Mouse (Mus musculus) regulatory T cell (primary cell): ENCODE measurements around the gene Hp1bp3.

Experiments
- in situ Hi-C: fragments of 300-600 bp; cut with MboI, MseI; formaldehyde crosslinking; loops from one replicate; pipeline ENCODE4 v1.15.1; 2025; ENCODE audit warnings: high pct_unique_total_duplicates

Gene Hp1bp3

GRCm38 (mm10) chr4:138216200-138216890, at the start of gene Hp1bp3:
Gene Hp1bp3, plus strand, starts transcription at chr4:138216296.
- in situ Hi-C loops, result loop anchor here (5.0 kb wide), 1 partner anchor 976 kb away; the partner anchor contains the start of gene Capzb

- in situ Hi-C loops, result no loop called here
These were observed 49.6 kb upstream of the Hp1bp3 start for GRCm38 (mm10) chr4:138166519-138166918.

DNA sequence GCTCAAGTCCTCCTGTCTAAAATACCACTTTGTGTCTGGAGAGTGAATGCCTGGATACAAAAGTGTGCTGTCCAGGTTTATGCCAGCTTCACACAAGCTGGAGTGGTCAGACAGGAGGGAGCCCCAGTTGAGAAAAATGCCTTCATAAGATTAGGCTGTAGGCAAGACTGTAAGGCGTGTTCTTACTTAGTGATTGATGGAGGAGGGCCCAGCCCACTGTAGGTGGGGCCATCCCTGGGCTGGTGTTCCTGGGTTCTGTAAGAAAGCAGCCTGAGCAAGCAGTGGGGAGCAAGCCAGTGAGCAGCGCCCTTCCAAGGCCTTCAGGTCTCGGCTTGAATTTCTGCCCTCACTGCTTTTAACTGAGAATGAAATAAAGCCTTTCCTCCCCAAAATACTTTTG, 47.9 kb upstream of the Hp1bp3 start:
- in situ Hi-C loops, result no loop called here

DNA sequence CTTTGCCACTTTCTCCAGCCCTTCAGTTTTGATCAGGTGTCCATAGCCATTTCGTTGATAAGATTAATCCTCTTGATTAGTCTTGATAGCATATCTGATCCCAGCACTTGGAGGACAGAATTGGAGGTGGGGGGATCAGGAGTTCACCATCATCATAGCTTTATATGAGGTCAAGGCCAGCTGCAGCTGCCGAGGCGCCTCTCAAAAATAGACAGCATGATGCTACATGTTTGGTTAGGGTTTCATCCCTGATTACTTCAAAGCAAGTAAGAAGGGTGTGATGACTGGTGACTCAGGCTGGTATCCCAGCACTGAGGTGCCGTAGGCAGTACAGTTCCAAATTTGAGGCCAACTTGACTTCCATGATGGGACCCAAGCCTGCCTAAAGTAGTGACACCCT, 46.7 kb upstream of the Hp1bp3 start:
- in situ Hi-C loops, result no loop called here

DNA sequence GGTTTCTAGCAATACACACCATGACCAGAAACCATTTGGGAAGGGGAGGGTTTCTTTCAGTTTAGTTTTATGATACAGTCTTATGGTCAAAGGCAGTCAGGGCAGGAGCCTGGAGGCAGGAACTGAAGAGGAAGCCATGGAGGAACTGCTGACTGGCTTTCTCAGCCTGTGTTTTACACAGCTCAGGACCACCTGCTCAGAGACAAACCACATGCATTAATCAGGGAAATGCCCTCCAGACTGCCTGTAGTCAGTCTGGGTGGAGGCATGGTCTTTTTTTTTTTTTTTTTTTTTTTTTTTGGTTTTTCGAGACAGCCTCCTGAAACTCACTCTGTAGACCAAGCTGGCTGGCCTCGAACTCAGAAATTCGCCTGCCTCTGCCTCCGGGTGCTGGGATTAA, 43.4 kb upstream of the Hp1bp3 start:
- in situ Hi-C loops, result no loop called here

DNA sequence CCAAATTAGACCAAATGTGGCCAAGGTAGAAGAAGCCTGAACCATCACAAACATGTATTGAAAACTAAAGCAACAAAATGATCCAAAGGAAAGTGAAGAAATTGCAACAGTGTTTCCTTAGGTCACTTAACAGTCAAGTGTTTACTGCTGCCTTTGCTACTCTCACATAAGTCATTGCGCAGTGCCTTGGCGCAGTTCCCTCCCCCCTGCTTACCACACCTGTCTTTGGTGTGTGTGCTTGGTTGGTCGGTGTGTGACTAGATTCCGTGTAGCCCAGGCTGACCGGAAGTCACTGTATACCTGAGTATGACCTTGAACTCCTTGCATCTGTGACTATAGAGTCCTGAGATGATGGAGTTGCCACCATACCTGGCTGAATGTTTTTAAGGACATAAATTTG, 36.7 kb upstream of the Hp1bp3 start:
- in situ Hi-C loops, result no loop called here

GRCm38 (mm10) chr4:138180719-138181118, 35.4 kb upstream of the Hp1bp3 start:
- in situ Hi-C loops, result loop anchor here (10.0 kb wide), 1 partner anchor 1936 kb away; the partner anchor contains the start of gene Tcea3

DNA sequence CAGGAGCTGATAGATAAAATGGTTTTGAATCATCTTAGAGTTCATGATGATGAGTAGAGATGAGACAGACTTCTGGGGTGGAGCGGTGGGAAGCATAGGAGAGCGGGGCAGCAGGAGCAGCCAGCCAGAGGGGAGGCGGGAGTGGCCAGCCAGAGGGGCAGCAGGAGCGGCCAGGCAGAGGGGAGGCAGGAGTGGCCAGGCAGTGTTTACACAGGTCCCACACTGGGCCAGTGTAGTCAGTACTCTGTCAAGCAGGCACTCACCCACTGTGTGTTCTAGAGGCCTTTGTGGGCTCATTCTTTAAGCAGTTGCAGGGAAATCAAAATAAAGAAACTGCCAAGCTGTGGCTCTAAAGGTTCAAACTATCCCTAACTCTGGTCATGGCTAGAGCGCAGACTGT, 32.0 kb upstream of the Hp1bp3 start:
- in situ Hi-C loops, result loop anchor here (10.0 kb wide), 1 partner anchor 1939 kb away; the partner anchor contains the start of gene Tcea3

- in situ Hi-C loops, result loop anchor here (10.0 kb wide), 1 partner anchor 1940 kb away; the partner anchor contains the start of gene Tcea3
These were observed 31.5 kb upstream of the Hp1bp3 start for GRCm38 (mm10) chr4:138184573-138184981.

GRCm38 (mm10) chr4:138185961-138186360, 30.1 kb upstream of the Hp1bp3 start:
- in situ Hi-C loops, result loop anchor here (10.0 kb wide), 1 partner anchor 1941 kb away; the partner anchor contains the start of gene Tcea3

GRCm38 (mm10) chr4:138187995-138188394, 28.1 kb upstream of the Hp1bp3 start:
- in situ Hi-C loops, result loop anchor here (10.0 kb wide), 1 partner anchor 1943 kb away; the partner anchor contains the start of gene Tcea3

- in situ Hi-C loops, result no loop called here
These were observed 23.5 kb upstream of the Hp1bp3 start for GRCm38 (mm10) chr4:138192561-138192960.

- in situ Hi-C loops, result no loop called here
These were observed 15.3 kb upstream of the Hp1bp3 start for GRCm38 (mm10) chr4:138200769-138201168.

- in situ Hi-C loops, result no loop called here
These were observed 14.4 kb upstream of the Hp1bp3 start for GRCm38 (mm10) chr4:138201696-138202095.

GRCm38 (mm10) chr4:138210116-138210515, 6.0 kb upstream of the Hp1bp3 start:
- in situ Hi-C loops, result loop anchor here (5.0 kb wide), 1 partner anchor 878 kb away; no protein-coding TSS in a partner anchor

GRCm38 (mm10) chr4:138213861-138214260, 2.2 kb upstream of the Hp1bp3 start:
- in situ Hi-C loops, result loop anchor here (5.0 kb wide), 1 partner anchor 882 kb away; no protein-coding TSS in a partner anchor

- in situ Hi-C loops, result loop anchor here (5.0 kb wide), 1 partner anchor 977 kb away; the partner anchor contains the start of gene Capzb
These were observed 361 bp upstream of the Hp1bp3 start for GRCm38 (mm10) chr4:138215671-138216199.

DNA sequence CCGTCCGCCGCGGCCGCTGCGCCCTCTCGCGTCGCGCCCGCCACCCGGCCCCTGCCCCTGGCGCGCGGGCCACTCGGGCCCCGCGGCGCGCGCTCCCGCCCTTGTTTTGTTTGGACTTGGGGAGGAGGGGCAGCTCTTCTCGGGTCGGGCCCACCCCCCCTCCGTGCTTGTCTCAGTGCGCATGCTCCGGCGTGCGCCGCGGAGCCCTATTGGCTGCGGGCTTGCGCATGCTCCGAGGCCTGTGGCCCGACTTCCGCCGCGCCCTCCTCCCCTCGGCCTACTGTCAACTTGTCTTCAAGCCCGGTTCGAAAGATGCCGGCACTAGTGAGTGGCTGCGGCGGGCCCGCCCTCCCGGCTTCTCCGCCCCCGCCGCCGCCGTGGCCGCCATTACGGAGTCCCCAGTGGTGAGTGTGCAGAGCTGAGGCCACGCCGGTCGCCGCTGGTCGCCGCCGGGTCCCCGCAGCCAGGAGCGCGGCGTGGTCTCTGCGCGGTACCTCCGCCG, 846 bp downstream of the Hp1bp3 start:
- in situ Hi-C loops, result loop anchor here (5.0 kb wide), 1 partner anchor 975 kb away; the partner anchor contains the start of gene Capzb

- in situ Hi-C loops, result loop anchor here (5.0 kb wide), 1 partner anchor 975 kb away; the partner anchor contains the start of gene Capzb
These were observed 1.3 kb downstream of the Hp1bp3 start for GRCm38 (mm10) chr4:138217441-138217840.

GRCm38 (mm10) chr4:138217951-138218685, 2.0 kb downstream of the Hp1bp3 start:
- in situ Hi-C loops, result loop anchor here (5.0 kb wide), 1 partner anchor 974 kb away; the partner anchor contains the start of gene Capzb

DNA sequence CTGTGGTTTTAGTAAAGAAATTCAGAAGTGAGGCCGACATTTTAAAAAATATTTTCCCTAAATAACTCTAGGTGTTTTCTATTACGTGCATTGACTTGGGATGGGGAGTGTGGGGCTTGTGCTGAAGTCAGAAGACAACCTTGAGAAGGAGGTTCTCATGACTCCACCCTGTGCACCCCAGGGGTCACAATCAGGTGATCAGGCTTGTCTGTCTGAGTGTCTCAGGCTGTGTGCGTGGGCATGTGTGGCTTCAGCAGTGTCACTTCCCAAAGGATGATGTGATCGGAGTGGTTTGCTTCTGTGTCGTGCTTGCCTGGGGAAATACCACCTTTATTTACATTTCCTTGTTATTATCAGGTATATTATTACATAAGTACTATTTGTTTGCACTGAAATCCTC, 3.2 kb downstream of the Hp1bp3 start:
- in situ Hi-C loops, result loop anchor here (5.0 kb wide), 1 partner anchor 973 kb away; the partner anchor contains the start of gene Capzb
